Mouse (Mus musculus) spleen, postnatal 10 days (tissue): ENCODE data around the gene Tpst2.

Experiments used
- DNase-seq, 2 experiments: peaks; one replicate each; pipeline ENCODE4 v3.0.0; 2021 to 2022; ENCODE audit warnings: low spot score in 2 of 2

The Tpst2 gene

GRCm38 (mm10) chr5:112327854-112328253 is 51.4 kb downstream of the Tpst2 start:
- no peak for DNase-seq

GRCm38 (mm10) chr5:112329805-112330564 is 53.5 kb downstream of the Tpst2 start:
- no peak for DNase-seq

- DNase-seq = peak; percentile 36 to 71
Measured at GRCm38 (mm10) chr5:112335473-112335872, 59.0 kb downstream of the Tpst2 start.

GRCm38 (mm10) chr5:112337004-112337403 is 60.5 kb downstream of the Tpst2 start:
- no peak for DNase-seq

GRCm38 (mm10) chr5:112339215-112339614 is 62.7 kb downstream of the Tpst2 start:
- no peak for DNase-seq

GRCm38 (mm10) chr5:112342463-112343204 is 66.1 kb downstream of the Tpst2 start, which contains the start of the genes Srrd and Hps4:
Srrd (minus strand) TSS chr5:112343040.
Hps4 (plus strand) TSS chr5:112343083.
- peak; percentile 89 for DNase-seq

GRCm38 (mm10) chr5:112343205-112343595 is 66.7 kb downstream of the Tpst2 start:
- no peak for DNase-seq

GRCm38 (mm10) chr5:112344092-112344960 is 67.8 kb downstream of the Tpst2 start:
- DNase-seq = no peak

- no peak for DNase-seq
Measured at GRCm38 (mm10) chr5:112346211-112346965, 69.9 kb downstream of the Tpst2 start.

GRCm38 (mm10) chr5:112349169-112349568 is 72.7 kb downstream of the Tpst2 start:
- no peak for DNase-seq

- no peak for DNase-seq
Measured at GRCm38 (mm10) chr5:112355493-112355892, 79.0 kb downstream of the Tpst2 start.

- no peak for DNase-seq
Measured at GRCm38 (mm10) chr5:112355910-112356309, 79.4 kb downstream of the Tpst2 start, which contains the start of gene Gm6583. Gm6583 (minus strand) TSS chr5:112356033.

- no peak for DNase-seq
Measured at GRCm38 (mm10) chr5:112356322-112356721, 79.8 kb downstream of the Tpst2 start.

- DNase-seq = no peak
Measured at GRCm38 (mm10) chr5:112359520-112359919, 83.0 kb downstream of the Tpst2 start.

- no peak for DNase-seq
Measured at GRCm38 (mm10) chr5:112360077-112360476, 83.6 kb downstream of the Tpst2 start.

GRCm38 (mm10) chr5:112364184-112364797 is 87.8 kb downstream of the Tpst2 start:
- DNase-seq = no peak
